Mouse (Mus musculus) heart, adult 11 months (tissue): ENCODE results near the gene Kmt5b.

Experiments
- DNase-seq: peaks from one replicate; pipeline ENCODE4 v3.0.0; 2022

The Kmt5b gene

GRCm38 (mm10) chr19:3844836-3845235, 77.6 kb downstream of the Kmt5b start:
- DNase-seq = no peak

GRCm38 (mm10) chr19:3845339-3845738, 78.1 kb downstream of the Kmt5b start:
- no peak for DNase-seq

- DNase-seq = no peak
Measured at GRCm38 (mm10) chr19:3845803-3846406, 78.7 kb downstream of the Kmt5b start.

GRCm38 (mm10) chr19:3846676-3847604, 79.7 kb downstream of the Kmt5b start:
- no peak for DNase-seq

- no peak for DNase-seq
Measured at GRCm38 (mm10) chr19:3847711-3848110, 80.5 kb downstream of the Kmt5b start.

- DNase-seq = no peak
Measured at GRCm38 (mm10) chr19:3848207-3848808, 81.1 kb downstream of the Kmt5b start.

- no peak for DNase-seq
Measured at GRCm38 (mm10) chr19:3849251-3849650, 82.0 kb downstream of the Kmt5b start.

GRCm38 (mm10) chr19:3850076-3850475, 82.9 kb downstream of the Kmt5b start:
- no peak for DNase-seq

GRCm38 (mm10) chr19:3850847-3851469, 83.7 kb downstream of the Kmt5b start:
- no peak for DNase-seq

GRCm38 (mm10) chr19:3851502-3851962, 84.3 kb downstream of the Kmt5b start, which contains the start of gene Chka:
Gene Chka (plus strand): TSS chr19:3851773.
- peak; percentile 100 for DNase-seq

GRCm38 (mm10) chr19:3851979-3852681, 84.9 kb downstream of the Kmt5b start:
- peak; percentile 96 for DNase-seq

GRCm38 (mm10) chr19:3853121-3853520, 85.9 kb downstream of the Kmt5b start:
- no peak for DNase-seq

GRCm38 (mm10) chr19:3853891-3854290, 86.7 kb downstream of the Kmt5b start:
- DNase-seq = no peak

GRCm38 (mm10) chr19:3855091-3855490, 87.9 kb downstream of the Kmt5b start:
- DNase-seq = no peak

GRCm38 (mm10) chr19:3855601-3856000, 88.4 kb downstream of the Kmt5b start:
- no peak for DNase-seq

- DNase-seq = no peak
Measured at GRCm38 (mm10) chr19:3857220-3857619, 90.0 kb downstream of the Kmt5b start.

- DNase-seq = no peak
Measured at GRCm38 (mm10) chr19:3862713-3863112, 95.5 kb downstream of the Kmt5b start.

GRCm38 (mm10) chr19:3864960-3865359, 97.7 kb downstream of the Kmt5b start:
- DNase-seq = no peak
